Mouse (Mus musculus) adipose tissue, adult 10 weeks (tissue): ENCODE results near the gene Gucy2f. TPM values are rescaled to one million over a fixed set of nuclear protein-coding genes. Genes with fewer than 3 reads are reported as not detected.

Experiments used
- polyA plus RNA-seq: library from polyadenylated mRNA; stranded (reverse); fragments of 350-450 nt; fragmentation: Illumina TruSeq; extraction: RNeasy Lipid Tissue Mini Kit (QIAGEN cat#74804); gene quantifications from one replicate; pipeline ENCODE4 v1.2.3, GENCODE M21; 2014; ENCODE audit warnings: low read depth, low replicate concordance

The Gucy2f gene
- polyA plus RNA-seq, result 0.10 TPM

GRCm38 (mm10) chrX:142196831-142197230 lies at the start of gene Gucy2f:
Gene Gucy2f, minus strand, starts transcription at chrX:142196931.

GRCm38 (mm10) chrX:142226542-142226941 lies 29.8 kb upstream of the Gucy2f start, which contains the start of gene Nxt2:
Gene Nxt2, plus strand, starts transcription at chrX:142226770.

Other genes with a start within 250 kb of the Gucy2f start
- gene Nxt2, start 29.8 kb upstream of the Gucy2f start, polyA plus RNA-seq, result 15.2 TPM
- gene Kcne1l, start 109.4 kb upstream of the Gucy2f start, polyA plus RNA-seq, result 1.4 TPM
- gene Acsl4, start 193.6 kb upstream of the Gucy2f start, polyA plus RNA-seq, result 44.5 TPM